Mouse (Mus musculus) left cerebral cortex, adult 2 months (tissue): Measurements from ENCODE around the gene 4930513O06Rik. TPM values are rescaled to one million over a fixed set of nuclear protein-coding genes. Genes with fewer than 3 reads are reported as not detected.

Source experiments
- DNase-seq, 2 experiments: peaks; one replicate each; pipeline ENCODE4 v3.0.0; 2021 to 2022; ENCODE audit warnings: low spot score in 2 of 2, mixed read lengths in 1 of 2; ENCODE audit errors: extremely low spot score in 1 of 2
- H3K27ac ChIP-seq: fragments of 200-600 bp; 2 replicates; pipeline ENCODE4 v1.8.1; 2022
- H3K4me3 ChIP-seq: fragments of 200-600 bp; 2 replicates; pipeline ENCODE4 v1.8.1; 2022
- CTCF ChIP-seq: fragments of 200-600 bp; IDR thresholded peaks from 2 replicates; pipeline ENCODE4 v1.8.1; 2022; ENCODE audit warnings: antibody characterized with exemption, mild to moderate bottlenecking, moderate library complexity
- intact Hi-C: fragments of 180-260 bp; cut with DNase I; formaldehyde crosslinking; loops from one replicate; pipeline ENCODE4 v1.15.1; 2025
- long read RNA-seq, 2 experiments: library from polyadenylated mRNA; stranded (forward); transcript quantifications; one replicate each; pipeline ENCODE4 v2.0.0; 2021; ENCODE audit warnings: borderline mapping rate in 2 of 2
- total RNA-seq, 2 experiments: library from RNA; stranded (reverse); gene quantifications; 2 replicates each; pipeline ENCODE4 v1.2.3; 2021

The 4930513O06Rik gene
- total RNA-seq: not detected
- long read RNA-seq, experiment 1: 0 reads
- long read RNA-seq, experiment 2: 0 reads

DNA sequence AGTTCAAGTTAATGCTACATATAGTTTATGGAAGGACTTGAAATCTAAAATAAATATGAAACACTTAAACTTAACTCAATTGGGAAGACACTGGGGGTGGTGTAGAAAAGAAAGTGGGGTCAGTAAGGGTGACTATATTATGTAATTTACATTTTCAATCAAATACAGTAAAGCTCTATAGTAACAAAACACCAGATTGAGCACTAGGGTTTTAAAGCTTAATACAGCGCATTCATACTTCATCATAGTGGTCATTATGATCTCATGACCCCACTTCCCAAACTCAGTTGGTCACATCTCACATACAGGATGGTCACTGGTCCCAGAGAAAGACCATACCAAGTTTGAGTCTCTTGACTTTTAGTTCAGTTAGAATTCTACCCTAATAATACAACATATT is at the start of gene 4930513O06Rik:
4930513O06Rik (plus strand) TSS at position 301 of the 400 bp plus-strand sequence.
- no peak for TF ChIP-seq CTCF

DNA sequence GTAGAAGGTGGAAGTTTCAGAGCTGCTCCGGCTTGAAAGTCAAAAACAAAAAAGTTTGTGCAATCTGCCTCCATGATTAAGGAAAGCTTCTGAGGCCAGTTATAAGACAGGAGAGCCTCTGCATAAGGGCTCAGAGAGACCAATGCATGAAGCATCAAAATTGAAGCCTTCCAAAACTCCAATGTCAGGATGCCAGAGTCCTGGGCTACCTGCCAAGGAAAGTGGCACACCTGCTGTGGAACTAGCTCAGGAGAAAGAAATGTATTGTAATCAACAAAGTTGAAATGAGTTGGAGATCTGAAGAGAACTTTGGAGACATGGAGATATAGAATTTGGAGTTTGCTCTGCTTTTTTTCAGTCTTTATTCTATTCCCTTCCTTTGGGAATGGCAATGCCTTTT is 48.4 kb upstream of the 4930513O06Rik start:
- Histone ChIP-seq H3K27ac (no peak overlapping the region), H3K4me3 (no peak overlapping the region)
- no peak for TF ChIP-seq CTCF
- DNase-seq: no peak
- intact Hi-C loops: no loop called here

More for the DNA sequence above, at the start of gene 4930513O06Rik:
- no peak within 1 kb of the TSS for H3K27ac ChIP-seq
- DNase-seq: no peak
- H3K4me3 ChIP-seq: no peak within 1 kb of the TSS
- intact Hi-C loops: no loop called here

DNA sequence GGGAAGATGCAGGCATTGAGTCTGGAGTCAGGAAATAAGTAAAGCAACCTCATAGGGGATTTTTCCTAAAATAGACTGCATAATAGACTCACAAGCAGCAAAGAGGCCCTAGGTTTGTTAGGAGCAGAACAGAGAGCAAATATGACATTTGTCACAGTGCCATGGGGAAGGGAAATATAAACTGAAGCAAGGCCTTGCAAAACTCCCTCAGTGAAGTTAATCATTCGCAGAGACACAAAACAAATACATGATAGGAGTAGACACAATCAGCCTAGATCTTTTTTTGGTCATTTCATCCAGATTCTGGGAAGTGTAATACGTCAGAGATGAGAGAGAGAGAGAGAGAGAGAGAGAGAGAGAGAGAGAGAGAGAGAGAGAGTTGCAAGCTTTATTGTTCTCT is 46.7 kb upstream of the 4930513O06Rik start:
- no peak for TF ChIP-seq CTCF
- intact Hi-C loops: no loop called here
- Histone ChIP-seq H3K27ac (no peak overlapping the region), H3K4me3 (no peak overlapping the region)
- no peak for DNase-seq

DNA sequence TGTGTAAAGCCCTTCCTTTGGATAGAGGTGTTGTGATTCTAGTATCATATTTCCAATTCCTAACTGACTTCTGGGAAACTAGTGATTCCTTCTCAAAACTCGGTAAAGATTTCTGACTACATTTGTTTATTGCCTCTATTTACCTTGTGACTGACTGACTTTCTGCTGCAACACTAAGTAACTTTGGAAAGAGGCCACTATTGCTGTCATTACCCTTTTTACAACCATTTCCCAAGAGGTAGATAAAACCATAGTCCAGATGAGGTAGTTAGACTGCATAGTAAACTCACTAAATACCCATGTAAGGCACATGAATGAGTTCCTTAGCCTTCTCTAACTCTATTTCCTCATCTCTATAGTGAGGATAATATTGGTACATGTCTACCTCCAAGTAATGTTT is 44.9 kb upstream of the 4930513O06Rik start:
- intact Hi-C loops: no loop called here
- no peak for DNase-seq
- TF ChIP-seq CTCF: no peak
- Histone ChIP-seq H3K27ac (no peak overlapping the region), H3K4me3 (no peak overlapping the region)

DNA sequence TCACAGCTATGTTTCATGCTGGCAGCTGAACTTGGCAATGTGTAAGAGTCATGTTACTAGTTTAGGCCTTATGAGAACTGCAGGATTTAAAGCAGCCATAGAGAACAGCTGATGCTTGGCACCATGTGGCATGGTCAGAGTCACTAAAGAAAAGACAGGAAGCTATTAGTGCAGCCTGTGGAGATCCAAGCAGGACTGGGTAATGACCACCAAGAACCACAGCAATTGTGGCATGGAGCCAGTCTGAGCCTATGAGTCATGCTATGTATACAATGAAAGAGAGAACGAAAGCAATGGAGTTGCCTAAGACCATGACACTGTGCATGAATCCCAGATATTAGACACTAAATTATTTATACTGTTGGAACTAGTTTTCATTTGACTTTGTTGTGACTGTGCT is 34.1 kb upstream of the 4930513O06Rik start:
- Histone ChIP-seq H3K27ac (no peak overlapping the region), H3K4me3 (no peak overlapping the region)
- intact Hi-C loops: no loop called here
- DNase-seq: no peak
- TF ChIP-seq CTCF: no peak

DNA sequence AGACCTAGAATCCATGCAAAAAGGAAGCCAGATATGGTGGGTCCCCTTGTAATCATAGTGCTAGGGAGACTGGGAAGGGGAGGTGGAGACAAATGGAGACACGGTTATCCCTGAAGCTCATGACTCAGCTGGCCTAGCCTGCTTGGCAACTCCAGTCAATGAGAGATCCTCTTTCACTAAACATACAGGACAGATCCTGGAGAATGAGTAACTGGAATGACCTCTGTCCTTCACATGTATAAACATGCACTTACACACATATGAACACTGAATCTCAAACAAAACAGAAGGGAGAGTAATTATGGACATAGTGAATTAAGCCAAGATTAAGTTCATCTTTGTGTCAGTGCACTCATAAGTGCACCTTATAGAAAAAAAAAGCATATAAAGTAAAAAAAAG is 32.9 kb upstream of the 4930513O06Rik start:
- Histone ChIP-seq H3K27ac (no peak overlapping the region), H3K4me3 (no peak overlapping the region)
- TF ChIP-seq CTCF: no peak
- intact Hi-C loops: no loop called here
- no peak for DNase-seq

DNA sequence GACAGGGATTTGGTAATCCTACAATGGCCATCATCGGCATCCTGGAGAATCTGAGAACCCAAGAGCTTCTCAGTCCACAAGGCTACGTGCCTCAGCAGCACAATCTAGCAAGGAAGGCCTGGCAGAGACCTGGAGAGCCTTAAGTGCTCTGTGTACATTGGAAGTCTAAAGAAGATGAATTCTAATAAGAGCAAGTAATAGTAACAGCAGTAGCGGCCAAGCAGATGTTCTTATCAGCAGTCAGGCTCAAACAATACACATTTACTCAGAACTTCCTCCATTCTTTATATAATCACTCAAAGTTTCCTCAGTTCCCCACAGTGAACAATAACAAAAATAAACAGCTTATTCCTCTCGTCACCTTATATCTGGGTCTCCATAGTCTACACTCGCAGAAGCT is 22.0 kb upstream of the 4930513O06Rik start:
- Histone ChIP-seq H3K27ac (no peak overlapping the region), H3K4me3 (no peak overlapping the region)
- intact Hi-C loops: no loop called here
- TF ChIP-seq CTCF: no peak
- DNase-seq: no peak

DNA sequence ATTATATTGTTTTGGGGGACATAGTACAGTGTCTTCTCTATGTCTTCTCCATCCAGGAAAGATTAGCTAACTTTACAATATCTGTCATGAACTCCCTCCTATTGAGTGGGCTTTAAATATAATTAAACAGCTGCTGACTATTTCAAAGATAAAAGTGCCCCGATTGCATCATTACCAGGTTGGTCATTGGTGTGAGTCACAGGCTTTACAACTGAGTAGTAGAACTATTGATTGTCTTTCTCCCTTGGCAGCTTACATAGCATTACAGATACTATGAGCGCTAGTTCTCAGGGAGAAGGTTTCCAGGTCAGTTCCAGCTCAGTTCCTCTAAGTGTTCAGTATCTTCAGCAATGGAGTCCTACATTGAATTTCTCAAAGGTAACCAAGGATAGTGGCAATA is 7.5 kb upstream of the 4930513O06Rik start:
- intact Hi-C loops: no loop called here
- H3K4me3 ChIP-seq: no peak overlapping the region

DNA sequence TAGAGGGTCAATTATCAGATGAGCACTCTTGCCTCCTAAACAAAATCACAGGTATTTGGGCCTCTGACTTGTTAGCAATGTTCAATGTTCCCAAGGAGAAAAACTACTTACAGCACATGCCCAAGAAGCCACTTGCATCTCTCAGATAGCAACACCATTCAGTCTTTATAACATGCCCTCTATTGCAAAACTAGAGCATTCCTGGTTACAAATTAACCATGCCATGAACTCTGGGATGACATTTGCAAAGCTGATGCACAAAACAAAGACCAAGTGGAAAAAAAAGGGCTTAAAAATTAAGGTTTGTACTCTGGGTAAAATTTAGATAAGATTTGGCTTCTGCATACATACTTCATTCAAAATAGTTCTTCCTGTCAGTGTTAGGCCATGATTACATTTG is 966 bp upstream of the 4930513O06Rik start, which contains the start of gene Serpina7:
Serpina7 (minus strand) TSS at position 160 of the 400 bp plus-strand sequence.
- TF ChIP-seq CTCF: no peak
- no peak within 1 kb of the TSS for H3K27ac ChIP-seq
- H3K4me3 ChIP-seq: no peak within 1 kb of the TSS
- intact Hi-C loops: no loop called here
- no peak for DNase-seq

More for the DNA sequence above, 7.5 kb upstream of the 4930513O06Rik start:
- H3K27ac ChIP-seq: no peak overlapping the region
- DNase-seq: no peak
- no peak for TF ChIP-seq CTCF

DNA sequence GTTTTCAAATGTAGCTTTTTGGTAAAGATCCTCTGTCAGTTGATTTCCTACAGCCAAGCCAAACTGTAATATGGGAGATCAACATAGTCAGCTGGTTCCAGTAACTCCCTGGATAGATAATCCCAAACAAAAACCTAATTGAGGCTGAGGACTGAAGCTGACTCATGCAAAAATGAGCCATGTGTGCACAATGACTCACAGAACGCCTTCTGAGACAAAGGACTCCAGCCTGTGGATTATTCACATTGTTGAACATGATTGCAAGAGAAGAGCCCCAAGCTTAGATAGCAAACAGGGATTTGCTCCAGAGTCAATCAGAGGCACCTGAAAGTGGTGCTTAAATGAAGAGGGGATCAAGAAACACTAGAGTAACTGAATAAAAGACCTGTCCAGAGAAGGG is 11.2 kb downstream of the 4930513O06Rik start:
- no peak for TF ChIP-seq CTCF
- Histone ChIP-seq H3K27ac (no peak overlapping the region), H3K4me3 (no peak overlapping the region)
- intact Hi-C loops: no loop called here
- DNase-seq: no peak

DNA sequence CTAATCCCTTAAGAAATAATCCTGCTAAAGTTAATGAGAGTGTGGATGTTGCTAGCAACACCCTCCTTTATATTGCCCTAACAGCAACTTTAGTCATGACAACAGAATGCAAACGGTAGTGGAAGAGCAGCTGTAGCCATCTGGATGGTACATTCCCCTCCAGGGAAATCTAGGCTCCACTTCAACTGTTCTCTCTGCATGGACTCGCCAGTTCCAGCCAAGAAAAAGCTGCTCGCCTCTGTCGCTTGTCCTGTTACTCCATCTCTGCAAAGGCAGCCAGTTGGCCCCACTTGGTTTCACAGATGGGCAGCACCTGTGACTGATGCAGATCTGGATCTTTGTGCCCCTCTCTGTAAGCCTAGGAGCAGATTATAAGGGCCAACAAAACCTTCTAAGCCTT is 48.0 kb downstream of the 4930513O06Rik start:
- DNase-seq: no peak
- intact Hi-C loops: no loop called here
- no peak overlapping the region for H3K4me3 ChIP-seq
- TF ChIP-seq CTCF: no peak
- H3K27ac ChIP-seq: no peak overlapping the region

Other genes with a start within 250 kb of the 4930513O06Rik start
- gene Nrk, start 171.8 kb upstream of the 4930513O06Rik start, total RNA-seq: under 1 TPM; 0.05 to 0.14 TPM
- gene Serpina7, start 1.0 kb upstream of the 4930513O06Rik start, total RNA-seq: not detected
- not detected for gene 4933428M09Rik, start 93.0 kb downstream of the 4930513O06Rik start, total RNA-seq
- gene Mum1l1, start 123.8 kb downstream of the 4930513O06Rik start, total RNA-seq: 1 to 10 TPM; 2.2 to 3.0 TPM
- not detected for gene Trap1a, start 247.4 kb downstream of the 4930513O06Rik start, total RNA-seq